Mouse (Mus musculus) ES-E14 (cell line): ENCODE measurements around the gene Brd4.

Source experiments
- HCFC1 ChIP-seq: IDR thresholded peaks from 2 replicates; pipeline ENCODE4 v1.6.1; 2012; ENCODE audit warnings: low read length, inconsistent platforms, borderline replicate concordance; ENCODE audit not compliant: insufficient read depth
- ZC3H11A ChIP-seq: IDR thresholded peaks from 2 replicates; pipeline ENCODE4 v1.6.1; 2012; ENCODE audit warnings: low read depth, mild to moderate bottlenecking, inconsistent platforms, low read length, borderline replicate concordance
- ZNF384 ChIP-seq: IDR thresholded peaks from 2 replicates; pipeline ENCODE4 v1.6.1; 2012; ENCODE audit warnings: low read depth, low read length, inconsistent platforms

DNA sequence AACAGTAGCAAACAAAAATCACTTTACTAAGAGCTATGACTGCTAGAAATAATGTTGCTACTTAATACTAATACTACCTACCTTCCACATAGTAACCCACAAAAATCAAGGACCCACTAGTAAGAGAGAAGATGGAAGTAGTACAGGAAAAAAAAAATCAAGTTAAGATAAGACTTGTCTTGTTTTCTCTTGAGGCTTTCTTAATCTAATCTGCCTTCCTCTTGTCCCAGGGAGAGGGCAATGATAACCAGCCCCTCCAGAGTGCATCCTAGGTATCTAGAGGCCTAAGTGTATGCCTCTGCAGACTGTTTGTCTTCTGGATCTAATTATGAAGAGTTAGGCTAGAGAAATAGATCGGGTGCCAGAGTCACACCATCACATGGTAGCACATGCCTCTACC, 45.9 kb downstream of the Brd4 start:
- TF ChIP-seq ZC3H11A: no peak
- no peak for TF ChIP-seq HCFC1
- TF ChIP-seq ZNF384: no peak
